Mouse (Mus musculus): Measurements from ENCODE around the gene Fam53b.

GRCm38 (mm10) chr7:132852173-132852844 lies 38.6 kb upstream of the Fam53b start, which contains the start of gene Eef1akmt2:
- TF ChIP-seq CTCF (IDR thresholded peaks at IDR 0.05) (peak; percentile 62), EP300 (IDR thresholded peaks at IDR 0.05) (no peak)

Measured in lung, postnatal 0 days (tissue).